ENCODE assay signal across 20 mouse cellular contexts in genomic region chr4:134594731-134595439, GRCm38 (mm10). TPM values are rescaled to one million over a fixed set of nuclear protein-coding genes. Genes with fewer than 3 reads are reported as not detected.
A peak's percentile ranks its signal among the peaks of the same experiment; 100 is the strongest.
DNase-seq lines count a peak whose midpoint lies in the region; ATAC-seq and TF ChIP-seq lines count a peak whose summit lies in the region.
"Had no signal": no experiment of that assay in that cellular context is flagged by ENCODE, and none has a peak within 500 bp of the region (broad histone marks: within the 10 kb centered on the region; RNA-seq: fewer than 3 reads in every experiment).

No protein-coding gene starts in this region.

- no peak overlapping the region for H3K4me2 ChIP-seq in forebrain, postnatal 0 days (ENCODE audit: low read depth)
- H3K4me2 ChIP-seq: hindbrain, embryonic 14.5 days; lung, embryonic 14.5 days; midbrain, embryonic 12.5 days; neural tube, embryonic 12.5 days had no signal

- no peak overlapping the region for H3K27ac ChIP-seq in forebrain, postnatal 0 days (ENCODE audit: low read depth, low read length)
- H3K27ac ChIP-seq: hindbrain, embryonic 14.5 days; midbrain, embryonic 12.5 days; neural tube, embryonic 12.5 days had no signal

- TF ChIP-seq CTCF in forebrain, postnatal 0 days (IDR thresholded peaks at IDR 0.05; ENCODE audit: low read depth) = no peak

- no peak overlapping the region for H3K9ac ChIP-seq in forebrain, postnatal 0 days
- H3K9ac ChIP-seq: hindbrain, embryonic 14.5 days; lung, embryonic 14.5 days; midbrain, embryonic 12.5 days; neural tube, embryonic 12.5 days had no signal

- no peaks in the 10 kb centered on the region for H3K36me3 ChIP-seq in forebrain, postnatal 0 days (ENCODE audit: insufficient read depth)
- H3K36me3 ChIP-seq: midbrain, embryonic 12.5 days; neural tube, embryonic 12.5 days had no signal

- no peaks in the 10 kb centered on the region for H3K27me3 ChIP-seq in forebrain, postnatal 0 days (ENCODE audit: insufficient read depth, low read length)
- H3K27me3 ChIP-seq: midbrain, embryonic 12.5 days; neural tube, embryonic 12.5 days had no signal

- intact Hi-C loops in heart, postnatal 25 days (cut with DNase I) = loop anchor here (5.0 kb wide), 1 partner anchor 32 kb away; no protein-coding TSS in a partner anchor
- intact Hi-C loops in gastrocnemius, postnatal 14 days (cut with DNase I; ENCODE audit: low total_unique reads) = no loop called here

- peaks cover 13% of the 10 kb centered on the region for H3K4me1 ChIP-seq in forebrain, postnatal 0 days (ENCODE audit: insufficient read depth)

- ATAC-seq in megakaryocyte progenitor cell, adult 5-6 weeks (replicated peaks; ENCODE audit: poor library complexity) = peak; percentile 82
- no peak for ATAC-seq in forebrain, postnatal 0 days
- ATAC-seq: forebrain, embryonic 14.5 days had no signal

- no peaks in the 10 kb centered on the region for H3K9me3 ChIP-seq in forebrain, postnatal 0 days (ENCODE audit: low read length)
- H3K9me3 ChIP-seq: midbrain, embryonic 12.5 days; neural tube, embryonic 12.5 days had no signal

- WGBS in forebrain, postnatal 0 days = 81% methylated on average over 10 of the region's 10 CpGs

- DNase-seq in heart, adult 11 months = peak; percentile 95
- no peak for DNase-seq in heart, postnatal 25 days (ENCODE audit: low spot score)
- peak; percentile 40 to 47 for DNase-seq in spleen, postnatal 36 days (ENCODE audit: low spot score in 2 of 2)
- DNase-seq in spleen, postnatal 4 days (ENCODE audit: low spot score in 2 of 2) = no peak
- no peak for DNase-seq in forebrain, postnatal 0 days
- no peak for DNase-seq in gastrocnemius, postnatal 14 days
- no peak for DNase-seq in adrenal gland, adult (ENCODE audit: inconsistent age in 2 of 2, low spot score in 1 of 2)
- DNase-seq: adrenal gland, adult 2 months; cerebellum, adult 9-11 months; heart, adult 18-20 months; kidney, adult 11 months; left cerebral cortex, postnatal 4 days; lung, embryonic 14.5 days; right cerebral cortex, postnatal 4 days; thymus, adult 2 months had no signal

- no peak overlapping the region for H3K4me3 ChIP-seq in forebrain, postnatal 0 days (ENCODE audit: low read depth, low read length)
- H3K4me3 ChIP-seq: midbrain, embryonic 12.5 days; neural tube, embryonic 12.5 days had no signal

RNA-seq across cellular contexts. Expression of gene Selenon, which starts 42.9 kb away (rescaled TPM):
- total RNA-seq in heart, postnatal 25 days (2021) = 10 to 100 TPM; 21.0 to 22.2 TPM
- 31.0 and 32.8 TPM in 2 replicates for total RNA-seq in megakaryocyte progenitor cell, adult 5-6 weeks (2015)
- 6.0 and 7.0 TPM in 2 replicates for total RNA-seq in megakaryocyte progenitor cell, adult 5-6 weeks (2017)
- total RNA-seq in forebrain, postnatal 0 days (2014; rRNA removed) = 17.1 and 17.9 TPM in 2 replicates
- 11.8 and 13.4 TPM in 2 replicates for polyA plus RNA-seq in forebrain, postnatal 0 days (2015; fragmentation: Nextera tagmentation; extraction: Ambion mirVana)
- 10 to 100 TPM; 16.4 to 18.5 TPM for total RNA-seq in gastrocnemius, postnatal 14 days (2021)

RNA-seq across cellular contexts. Expression of gene Mtfr1l, which starts 59.7 kb away (rescaled TPM):
- total RNA-seq in heart, postnatal 25 days (2021) = 100 to 1,000 TPM; 178 to 185 TPM
- 59.1 and 69.8 TPM in 2 replicates for total RNA-seq in megakaryocyte progenitor cell, adult 5-6 weeks (2015)
- total RNA-seq in megakaryocyte progenitor cell, adult 5-6 weeks (2017) = 42.7 and 51.0 TPM in 2 replicates
- 116 and 119 TPM in 2 replicates for total RNA-seq in forebrain, postnatal 0 days (2014; rRNA removed)
- polyA plus RNA-seq in forebrain, postnatal 0 days (2015; fragmentation: Nextera tagmentation; extraction: Ambion mirVana) = 191 and 194 TPM in 2 replicates
- total RNA-seq in gastrocnemius, postnatal 14 days (2021) = 100 to 1,000 TPM; 113 to 118 TPM

Comparison
In these comparisons a context has a peak if more than half of its experiments do, and no peak if none do; other contexts are left out.
1. DNase-seq: peak in heart, adult 11 months (single experiment) and spleen, postnatal 36 days (2 of 2); none in heart, postnatal 25 days (single experiment), spleen, postnatal 4 days (0 of 2), forebrain, postnatal 0 days (single experiment), gastrocnemius, postnatal 14 days (single experiment) and adrenal gland, adult (0 of 2).